Mouse (Mus musculus) adrenal gland, adult (tissue): Measurements from ENCODE around the gene Stxbp4.

Experiments used
- DNase-seq, 2 experiments: peaks; one replicate each; pipeline ENCODE4 v3.0.0; 2022 to 2023; ENCODE audit warnings: low spot score in 1 of 2; ENCODE audit not compliant: inconsistent age in 2 of 2

Gene Stxbp4

GRCm38 (mm10) chr11:90637440-90638311 lies at the start of gene Stxbp4, which contains the start of gene Cox11:
TSS of gene Stxbp4 (minus strand) at chr11:90638084.
TSS of gene Cox11 (plus strand) at chr11:90638173.
- DNase-seq, result peak; percentile 95 to 97

GRCm38 (mm10) chr11:90687040-90687439 lies 49.2 kb upstream of the Stxbp4 start:
- DNase-seq, result no peak

DNA sequence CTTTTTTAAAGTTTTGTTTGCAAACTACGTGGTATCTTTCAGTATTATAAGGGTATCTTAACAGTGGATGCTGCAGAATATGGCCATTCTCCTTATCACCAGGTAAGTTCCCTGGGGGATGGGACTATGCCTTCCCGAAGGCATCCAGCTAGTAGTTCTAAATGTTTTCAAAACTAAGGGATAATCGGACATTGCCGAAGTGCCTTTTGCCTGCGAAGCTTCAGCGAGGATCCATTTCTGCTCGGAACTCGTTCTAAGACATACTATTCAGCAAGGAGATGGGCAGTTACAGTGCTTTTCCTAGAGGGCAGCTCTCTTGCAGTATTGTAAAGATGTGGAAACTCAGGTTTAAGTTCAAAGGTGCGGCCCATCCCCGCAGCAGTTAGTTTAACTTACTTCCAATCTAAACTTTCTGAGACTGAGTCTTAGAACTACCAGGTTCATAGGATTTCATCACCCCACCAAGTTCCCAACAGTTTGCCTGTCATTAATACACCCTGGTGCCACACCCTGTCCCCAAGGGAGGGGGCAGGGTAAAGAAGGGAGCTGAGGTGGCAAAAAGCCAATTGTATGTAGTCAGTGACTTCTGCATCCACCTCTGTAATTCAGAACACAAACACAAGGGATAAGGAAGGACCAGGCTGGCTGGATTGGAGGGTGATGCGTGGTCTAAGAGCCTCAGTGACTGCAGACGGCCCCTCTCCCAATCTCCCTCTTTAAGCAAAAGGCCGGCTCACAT lies 48.6 kb upstream of the Stxbp4 start:
- peak in 1 of 2 experiments; percentile 55 for DNase-seq

DNA sequence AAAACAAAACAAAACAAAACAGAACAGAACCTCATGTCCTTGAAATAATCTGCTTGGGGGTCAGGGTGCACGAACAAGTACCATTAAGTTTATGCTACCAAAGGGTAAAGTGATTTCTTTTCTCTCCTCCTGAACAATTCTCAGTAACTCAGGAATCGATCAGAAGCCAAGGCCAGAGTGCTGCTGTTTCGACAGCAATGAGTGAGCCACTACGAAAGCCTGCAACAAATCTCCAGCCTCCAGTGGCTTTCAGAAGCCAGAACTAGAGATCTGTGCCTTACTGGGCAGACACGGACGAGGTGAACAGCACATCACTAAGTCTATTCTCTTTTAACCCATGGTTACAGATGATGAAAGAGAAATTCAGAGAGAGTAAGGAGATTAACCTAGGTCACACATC lies 47.3 kb upstream of the Stxbp4 start:
- peak in 1 of 2 experiments; percentile 68 for DNase-seq

- peak in 1 of 2 experiments; percentile 26 for DNase-seq
Measured at GRCm38 (mm10) chr11:90684765-90685164, 46.9 kb upstream of the Stxbp4 start.

GRCm38 (mm10) chr11:90681171-90681570 lies 43.3 kb upstream of the Stxbp4 start:
- DNase-seq, result no peak

- peak in 1 of 2 experiments; percentile 54 for DNase-seq
Measured at GRCm38 (mm10) chr11:90678582-90678981, 40.7 kb upstream of the Stxbp4 start.

GRCm38 (mm10) chr11:90677771-90678288 lies 39.9 kb upstream of the Stxbp4 start:
- DNase-seq, result no peak

DNA sequence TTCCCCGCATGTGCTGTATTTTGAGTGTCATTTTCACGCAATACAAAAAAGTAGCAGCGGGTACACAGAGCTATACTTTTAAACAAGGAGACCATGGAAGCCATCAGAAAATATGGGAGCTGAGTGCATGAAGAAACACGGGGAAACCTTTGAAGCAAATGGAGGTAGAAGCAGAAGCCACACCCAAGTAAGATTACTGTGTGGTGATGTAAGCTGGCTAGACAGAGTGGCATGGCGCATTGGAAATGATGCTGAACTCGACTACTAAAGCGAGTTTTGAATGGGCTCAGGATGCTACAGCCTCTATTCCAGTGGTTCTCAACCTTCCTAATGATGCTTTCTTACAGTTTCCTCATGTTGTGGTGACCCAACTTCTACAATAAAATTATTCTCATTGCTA lies 39.1 kb upstream of the Stxbp4 start:
- DNase-seq, result no peak

DNA sequence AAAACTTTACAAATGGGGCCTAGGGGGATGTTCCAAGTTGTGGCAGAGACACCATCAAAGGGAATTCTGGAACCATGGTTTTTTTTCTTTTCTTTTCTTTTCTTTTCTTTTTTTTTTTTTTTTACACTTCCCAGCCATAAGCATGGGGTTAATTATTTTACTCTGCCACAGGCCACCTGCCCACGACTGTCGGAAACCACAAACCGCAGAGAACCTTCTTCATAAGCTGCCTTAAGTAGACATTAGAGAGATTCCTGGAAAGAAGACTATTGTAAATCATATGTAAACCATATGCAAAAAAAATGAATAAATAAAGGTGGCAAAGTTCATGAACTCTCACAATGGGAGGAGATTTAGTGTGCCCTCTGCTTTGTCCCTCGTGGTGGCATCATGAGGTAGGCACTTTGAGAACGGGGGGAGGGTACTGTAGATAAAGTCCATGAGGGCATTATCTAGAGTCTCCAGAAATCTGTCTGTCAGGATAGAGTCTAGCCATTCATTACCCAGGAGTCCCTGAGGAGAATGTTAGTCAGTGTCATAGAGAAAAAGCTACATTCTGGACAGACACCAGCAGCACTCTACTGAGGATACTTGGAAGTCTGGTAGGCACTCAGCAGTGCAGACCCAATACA lies 37.7 kb upstream of the Stxbp4 start:
- no peak for DNase-seq

- DNase-seq, result peak in 1 of 2 experiments; percentile 2
Measured at GRCm38 (mm10) chr11:90667325-90667724, 29.4 kb upstream of the Stxbp4 start.

- peak in 1 of 2 experiments; percentile 1 for DNase-seq
Measured at GRCm38 (mm10) chr11:90666916-90667315, 29.0 kb upstream of the Stxbp4 start.

DNA sequence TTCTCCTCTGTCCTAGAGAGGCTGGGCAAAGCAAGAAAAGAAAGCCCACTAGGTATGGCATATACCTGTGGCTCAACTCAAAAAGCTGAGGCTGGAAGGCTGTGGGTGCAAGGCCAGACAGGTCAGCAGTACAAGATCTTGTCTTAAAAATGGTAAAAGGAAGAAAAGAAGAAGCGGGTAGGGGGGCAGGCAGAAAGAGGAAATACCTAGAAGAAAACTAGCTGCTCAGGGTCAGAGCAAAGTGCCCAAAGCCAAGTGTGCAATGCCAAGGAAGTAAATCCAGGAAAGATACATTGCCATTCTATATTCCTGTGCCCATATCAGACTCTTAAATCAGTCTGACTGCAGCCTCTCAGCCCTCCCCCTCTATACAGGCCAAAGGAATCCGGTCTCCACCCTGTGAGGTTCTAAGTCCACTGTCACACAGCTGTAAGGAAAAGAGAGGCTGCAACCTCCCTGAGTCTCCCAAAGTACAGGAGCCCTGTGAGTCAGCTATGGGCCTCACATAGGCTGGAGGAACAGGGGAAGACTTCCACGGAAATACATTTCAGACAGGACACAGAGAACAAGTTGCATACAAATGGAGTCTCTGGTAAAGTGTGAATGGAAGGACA lies 28.4 kb upstream of the Stxbp4 start:
- peak in 1 of 2 experiments; percentile 1 for DNase-seq

- peak in 1 of 2 experiments; percentile 2 for DNase-seq
Measured at GRCm38 (mm10) chr11:90665161-90665560, 27.3 kb upstream of the Stxbp4 start.

DNA sequence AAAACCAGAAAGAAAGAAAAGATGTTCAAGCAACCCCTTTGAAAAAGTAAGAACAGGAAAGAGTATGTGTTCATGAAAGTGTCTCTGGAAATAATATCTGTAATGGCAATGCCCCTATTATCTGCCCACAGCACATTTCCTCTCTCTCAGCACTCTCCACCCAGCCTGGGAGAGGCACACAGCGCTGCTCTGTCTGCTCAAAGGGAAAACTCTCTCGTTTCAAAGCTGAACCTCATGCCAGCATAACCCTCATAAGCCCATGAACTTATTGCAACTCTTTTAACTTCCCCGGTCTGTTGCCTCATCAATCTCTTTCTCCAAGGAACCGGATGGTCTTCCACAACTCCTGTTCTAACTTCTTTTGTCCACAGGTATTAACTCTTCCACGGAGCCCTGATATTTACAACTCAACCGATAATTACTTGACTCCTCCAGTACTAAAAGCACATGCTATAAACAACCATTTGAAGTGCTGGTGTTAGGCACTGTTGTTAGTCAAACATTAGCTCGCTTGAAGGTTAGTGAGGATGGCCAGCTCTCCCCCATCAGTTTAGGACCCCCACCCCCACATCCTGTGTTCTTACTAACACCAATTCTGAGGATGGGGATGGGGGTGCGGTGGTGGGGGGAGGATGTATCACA lies 26.6 kb upstream of the Stxbp4 start:
- DNase-seq, result no peak

- no peak for DNase-seq
Measured at GRCm38 (mm10) chr11:90663618-90664297, 25.9 kb upstream of the Stxbp4 start.

DNA sequence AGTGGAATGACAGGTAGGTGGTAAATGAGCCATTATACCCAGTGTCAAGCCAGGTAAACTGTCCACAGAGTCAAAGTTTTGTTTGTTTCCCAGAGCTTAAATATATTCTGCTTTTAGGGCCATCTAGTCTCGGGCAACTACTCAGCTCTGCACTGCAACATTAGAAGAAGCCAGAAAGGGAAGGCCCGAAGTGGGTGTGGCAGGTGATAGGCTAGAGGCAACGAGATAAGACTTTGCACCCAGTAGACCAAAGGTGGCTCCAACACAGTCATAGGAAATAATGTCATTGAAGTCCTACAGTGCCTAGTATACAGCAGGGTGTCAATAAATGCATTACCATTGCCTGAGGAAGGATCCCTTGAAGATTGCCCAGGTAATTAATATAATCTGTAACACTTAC lies 25.2 kb upstream of the Stxbp4 start:
- DNase-seq, result no peak

DNA sequence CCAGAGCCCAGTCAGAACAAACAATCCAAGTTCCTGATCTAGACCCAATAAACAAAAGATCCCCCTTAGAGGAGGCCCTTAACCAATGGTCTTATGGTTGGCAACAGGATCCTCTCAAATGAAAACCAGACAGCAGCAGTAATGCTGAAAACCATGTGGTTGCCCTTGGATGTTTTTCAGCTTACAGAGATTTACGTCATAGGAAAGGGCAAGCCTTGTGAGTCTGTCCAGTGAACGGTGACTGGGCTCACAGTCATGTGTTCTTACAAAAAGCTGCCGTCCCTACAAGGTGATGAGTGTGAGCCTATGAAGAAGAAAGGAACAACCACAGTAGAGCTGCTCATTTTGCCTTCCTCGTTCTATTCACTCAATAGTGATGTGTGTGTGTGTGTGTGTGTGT lies 22.8 kb upstream of the Stxbp4 start:
- DNase-seq, result peak; percentile 43 to 77

DNA sequence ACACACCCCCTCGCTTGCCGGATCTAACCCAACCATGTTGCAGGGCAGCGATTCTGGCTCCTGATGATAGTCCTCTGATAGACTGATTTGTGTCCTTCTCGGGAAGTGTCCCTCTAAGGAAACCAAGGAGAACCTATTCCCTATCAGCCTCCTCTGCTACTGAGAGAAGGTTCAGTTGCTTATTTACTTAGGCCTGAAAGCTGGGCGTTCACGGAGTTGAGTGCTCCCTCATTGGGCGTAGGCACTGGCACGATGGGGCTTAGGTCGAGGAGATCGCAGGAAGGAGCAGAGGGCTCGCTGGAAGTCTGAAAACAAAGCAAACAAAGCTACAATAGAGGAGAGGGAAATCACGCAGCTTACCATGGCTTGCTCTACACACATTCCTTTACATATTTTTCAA lies 19.6 kb upstream of the Stxbp4 start:
- DNase-seq, result no peak

DNA sequence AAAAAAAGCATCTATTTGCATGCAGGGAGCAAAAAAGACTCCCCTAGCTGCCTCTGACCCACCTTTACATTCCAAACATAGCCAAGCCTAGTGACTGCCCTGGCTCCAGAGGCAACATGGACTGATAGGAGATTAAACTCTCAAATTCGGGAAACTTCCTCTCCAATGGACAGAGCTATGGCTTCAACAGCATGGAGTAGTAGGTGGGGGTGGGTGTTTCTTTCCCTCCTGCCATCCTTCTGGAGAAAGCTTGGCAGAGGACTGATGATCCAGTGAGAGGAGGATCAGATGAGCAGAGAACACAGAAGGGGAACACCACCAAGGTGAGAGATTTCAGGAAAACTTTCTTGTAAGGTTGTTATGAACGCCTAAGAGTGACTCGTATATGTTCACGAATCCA lies 14.7 kb upstream of the Stxbp4 start:
- no peak for DNase-seq
